Mouse (Mus musculus) liver, postnatal 0 days (tissue): ENCODE results near the gene Gtf3c6.

Experiments
- CTCF ChIP-seq: sonication (generic); IDR thresholded peaks from 2 replicates; pipeline ENCODE4 v1.5.1; 2016; ENCODE audit warnings: antibody characterized with exemption, low read depth
- EP300 ChIP-seq: IDR thresholded peaks from 2 replicates; pipeline ENCODE4 v1.6.1; 2016; ENCODE audit warnings: antibody characterized with exemption, low read depth, mild to moderate bottlenecking

GRCm38 (mm10) chr10:40212443-40213169 is 45.3 kb downstream of the Gtf3c6 start:
- peak; percentile 99 for TF ChIP-seq CTCF
- TF ChIP-seq EP300 = no peak
